Mouse (Mus musculus) E14TG2a.4 (cell line): ENCODE data around the gene Tbc1d2b.

Experiments used
- H3K27me3 ChIP-seq: 2 replicates; pipeline ENCODE4 v1.6.1; 2014; ENCODE audit warnings: low read length, control low read depth; ENCODE audit not compliant: insufficient read depth
- H3K36me3 ChIP-seq: 2 replicates; pipeline ENCODE4 v1.6.1; 2014; ENCODE audit warnings: low read length, control low read depth; ENCODE audit not compliant: insufficient read depth
- H3K4me1 ChIP-seq: replicated peaks from 2 replicates; pipeline ENCODE4 v1.6.1; 2014; ENCODE audit warnings: low read depth, low read length, control low read depth
- H3K4me3 ChIP-seq: replicated peaks from 2 replicates; pipeline ENCODE4 v1.5.1; 2014; ENCODE audit warnings: mild to moderate bottlenecking, low read length
- H3K9me3 ChIP-seq: 2 replicates; pipeline ENCODE4 v1.6.1; 2014; ENCODE audit warnings: low read length, control low read depth
- CTCF ChIP-seq: conservative IDR thresholded peaks from 2 replicates; pipeline ENCODE4 v1.5.1; 2014; ENCODE audit warnings: low read length
- NANOG ChIP-seq: IDR thresholded peaks from 2 replicates; pipeline ENCODE4 v1.6.1; 2014; ENCODE audit warnings: borderline replicate concordance, low read length, mixed read lengths
- POU5F1 ChIP-seq: IDR thresholded peaks from 2 replicates; pipeline ENCODE4 v1.6.1; 2014; ENCODE audit warnings: low read length, borderline replicate concordance

Tbc1d2b gene

GRCm38 (mm10) chr9:90185356-90185910, 85.2 kb downstream of the Tbc1d2b start:
- Histone ChIP-seq H3K36me3 (no peaks in the 10 kb centered on the region), H3K4me1 (no peaks in the 10 kb centered on the region), H3K27me3 (peaks cover 36% of the 10 kb centered on the region), H3K9me3 (no peaks in the 10 kb centered on the region), H3K4me3 (no peak overlapping the region)
- no peak for TF ChIP-seq NANOG
- no peak for TF ChIP-seq POU5F1
- TF ChIP-seq CTCF: no peak

GRCm38 (mm10) chr9:90184116-90184515, 86.5 kb downstream of the Tbc1d2b start:
- peaks cover 26% of the 10 kb centered on the region for H3K27me3 ChIP-seq
- no peaks in the 10 kb centered on the region for H3K9me3 ChIP-seq

GRCm38 (mm10) chr9:90183550-90183949, 87.1 kb downstream of the Tbc1d2b start:
- Histone ChIP-seq H3K9me3 (no peaks in the 10 kb centered on the region), H3K4me1 (no peaks in the 10 kb centered on the region), H3K4me3 (no peak overlapping the region), H3K27me3 (peaks cover 23% of the 10 kb centered on the region), H3K36me3 (no peaks in the 10 kb centered on the region)
- TF ChIP-seq POU5F1: no peak

More at GRCm38 (mm10) chr9:90184116-90184515, 86.5 kb downstream of the Tbc1d2b start:
- no peaks in the 10 kb centered on the region for H3K36me3 ChIP-seq
- H3K4me3 ChIP-seq: no peak overlapping the region
- TF ChIP-seq CTCF: no peak
- TF ChIP-seq POU5F1: no peak
- no peak for TF ChIP-seq NANOG
- no peaks in the 10 kb centered on the region for H3K4me1 ChIP-seq

- TF ChIP-seq NANOG (no peak), CTCF (no peak), POU5F1 (no peak)
- H3K36me3 ChIP-seq: no peaks in the 10 kb centered on the region
- no peak overlapping the region for H3K4me3 ChIP-seq
- peaks cover 23% of the 10 kb centered on the region for H3K27me3 ChIP-seq
- H3K9me3 ChIP-seq: no peaks in the 10 kb centered on the region
- H3K4me1 ChIP-seq: no peaks in the 10 kb centered on the region
These were observed 87.8 kb downstream of the Tbc1d2b start for GRCm38 (mm10) chr9:90182636-90183421.

GRCm38 (mm10) chr9:90181656-90182388, 88.8 kb downstream of the Tbc1d2b start:
- TF ChIP-seq NANOG (no peak), POU5F1 (no peak), CTCF (no peak)
- Histone ChIP-seq H3K4me3 (no peak overlapping the region), H3K27me3 (peaks cover 20% of the 10 kb centered on the region), H3K9me3 (no peaks in the 10 kb centered on the region), H3K4me1 (no peaks in the 10 kb centered on the region), H3K36me3 (no peaks in the 10 kb centered on the region)

GRCm38 (mm10) chr9:90179409-90179808, 91.2 kb downstream of the Tbc1d2b start:
- Histone ChIP-seq H3K9me3 (no peaks in the 10 kb centered on the region), H3K27me3 (peaks cover 14% of the 10 kb centered on the region), H3K4me3 (no peak overlapping the region), H3K36me3 (no peaks in the 10 kb centered on the region), H3K4me1 (no peaks in the 10 kb centered on the region)
- TF ChIP-seq POU5F1 (no peak), NANOG (no peak), CTCF (no peak)

- H3K4me1 ChIP-seq: peaks cover 16% of the 10 kb centered on the region
These were observed 97.3 kb downstream of the Tbc1d2b start for GRCm38 (mm10) chr9:90173330-90173729.

GRCm38 (mm10) chr9:90172528-90173321, 97.9 kb downstream of the Tbc1d2b start:
- H3K36me3 ChIP-seq: no peaks in the 10 kb centered on the region
- TF ChIP-seq NANOG (no peak), POU5F1 (no peak), CTCF (no peak)
- no peak overlapping the region for H3K4me3 ChIP-seq
- H3K9me3 ChIP-seq: no peaks in the 10 kb centered on the region
- peaks cover 16% of the 10 kb centered on the region for H3K4me1 ChIP-seq
- peaks cover 21% of the 10 kb centered on the region for H3K27me3 ChIP-seq

More at GRCm38 (mm10) chr9:90173330-90173729, 97.3 kb downstream of the Tbc1d2b start:
- no peak overlapping the region for H3K4me3 ChIP-seq
- H3K36me3 ChIP-seq: no peaks in the 10 kb centered on the region
- H3K9me3 ChIP-seq: no peaks in the 10 kb centered on the region
- H3K27me3 ChIP-seq: peaks cover 21% of the 10 kb centered on the region
- TF ChIP-seq NANOG (no peak), POU5F1 (no peak), CTCF (no peak)
